Mouse (Mus musculus): ENCODE results near the gene Svop. TPM values are rescaled to one million over a fixed set of nuclear protein-coding genes. Genes with fewer than 3 reads are reported as not detected.

Svop gene
- total and polyA plus RNA-seq, 3 experiments: not detected

DNA sequence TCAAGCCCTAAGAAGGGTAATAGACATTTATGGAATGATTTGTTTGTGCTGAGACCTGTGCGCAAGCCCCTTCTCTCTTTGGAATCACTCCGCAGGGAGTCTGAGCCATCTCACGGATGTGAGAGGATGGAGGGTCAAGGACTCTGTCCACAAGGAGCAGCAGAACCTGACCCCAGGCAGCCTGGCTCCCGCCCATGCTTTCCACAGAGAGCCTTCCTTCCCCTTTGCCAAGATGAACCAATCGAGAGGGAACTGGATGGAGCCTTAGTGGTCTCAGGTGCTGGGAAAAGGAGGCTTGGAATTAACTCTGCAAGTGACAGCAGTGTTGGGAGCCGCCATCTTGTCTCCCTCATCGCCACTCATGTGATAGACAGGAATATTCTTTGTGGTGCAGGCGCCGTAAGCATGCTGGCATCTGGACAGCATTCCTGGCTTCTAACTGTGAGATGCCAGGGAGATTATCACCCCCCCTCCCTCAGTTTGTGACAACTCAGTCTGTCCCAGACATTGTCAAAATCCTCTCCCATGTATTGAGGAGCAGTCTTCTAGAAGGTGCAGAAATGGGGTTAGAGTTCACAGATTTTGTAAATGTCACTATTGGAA lies 34.1 kb downstream of the Svop start:
- Histone ChIP-seq H3K4me1 (ENCODE audit: control insufficient read depth in 1 of 2, insufficient read depth in 2 of 2, low read length in 2 of 2) (no peaks in the 10 kb centered on the region), H3K36me3 (ENCODE audit: control insufficient read depth in 1 of 2, insufficient read depth in 2 of 2, low read length in 2 of 2) (peaks cover 0 to 1% of the 10 kb centered on the region in 2 experiments; a peak in 1 of 4 replicates), H3K4me3 (ENCODE audit: control insufficient read depth in 1 of 2, insufficient read depth in 1 of 2, low read depth in 2 of 2, low read length in 2 of 2) (no peak overlapping the region), H3K27ac (ENCODE audit: control insufficient read depth, low read depth, low read length) (no peak overlapping the region), H3K9ac (ENCODE audit: control insufficient read depth, low read depth, low read length, poor library complexity, severe bottlenecking) (no peak overlapping the region), H3K9me3 (replicated peaks; ENCODE audit: insufficient read depth, low read length) (no peaks in the 10 kb centered on the region), H3K27me3 (ENCODE audit: control insufficient read depth in 1 of 2, insufficient read depth in 2 of 2, low read length in 2 of 2) (no peaks in the 10 kb centered on the region), H3K79me2 (ENCODE audit: control insufficient read depth, insufficient read depth, low read length, poor library complexity) (no peaks in the 10 kb centered on the region)
- DNase-seq (ENCODE audit: low read depth, low spot score): no peak
- TF ChIP-seq CTCF (IDR thresholded peaks at IDR 0.05 in 2 of 3, conservative IDR thresholded peaks at IDR 0.05 in 1 of 3; ENCODE audit: control insufficient read depth in 1 of 3, insufficient read depth in 1 of 3, low read depth in 2 of 3, low read length in 3 of 3, poor library complexity in 1 of 3, severe bottlenecking in 1 of 3) (no peak), RAD21 (IDR thresholded peaks at IDR 0.05; ENCODE audit: low read depth, low read length) (no peak), ZMIZ1 (IDR thresholded peaks at IDR 0.05; ENCODE audit: low read depth, low read length) (no peak), ZNF384 (IDR thresholded peaks at IDR 0.05; ENCODE audit: low read depth, low read length) (no peak), USF1 (IDR thresholded peaks at IDR 0.05; ENCODE audit: low read depth, low read length) (no peak), TAL1 (IDR thresholded peaks at IDR 0.05; ENCODE audit: low read length) (no peak), MYC (IDR thresholded peaks at IDR 0.05; ENCODE audit: low read depth, low read length) (no peak), RCOR1 (IDR thresholded peaks at IDR 0.05; ENCODE audit: low read depth, low read length) (no peak), MAFK (IDR thresholded peaks at IDR 0.05; ENCODE audit: borderline replicate concordance, low read depth, low read length) (no peak), TBP (IDR thresholded peaks at IDR 0.05; ENCODE audit: low read depth, low read length) (no peak), ZKSCAN1 (IDR thresholded peaks at IDR 0.05; ENCODE audit: low read depth, low read length) (no peak), HCFC1 (IDR thresholded peaks at IDR 0.05; ENCODE audit: low read depth, low read length) (no peak), CHD2 (IDR thresholded peaks at IDR 0.05; ENCODE audit: low read length) (no peak), ETS1 (IDR thresholded peaks at IDR 0.05; ENCODE audit: low read depth, low read length) (no peak), POLR2AphosphoS5 (IDR thresholded peaks at IDR 0.05; ENCODE audit: borderline replicate concordance, low read depth, low read length) (no peak), POLR2AphosphoS2 (IDR thresholded peaks at IDR 0.05; ENCODE audit: low read length) (no peak), MEF2A (IDR thresholded peaks at IDR 0.05; ENCODE audit: extremely low read depth, insufficient replicate concordance, low read depth, low read length, poor library complexity, severe bottlenecking) (no peak), BHLHE40 (IDR thresholded peaks at IDR 0.05; ENCODE audit: borderline replicate concordance, low read depth, low read length) (no peak), CHD1 (IDR thresholded peaks at IDR 0.05; ENCODE audit: low read depth, low read length) (no peak), GATA1 (IDR thresholded peaks at IDR 0.05; ENCODE audit: low read depth, low read length) (no peak)

DNA sequence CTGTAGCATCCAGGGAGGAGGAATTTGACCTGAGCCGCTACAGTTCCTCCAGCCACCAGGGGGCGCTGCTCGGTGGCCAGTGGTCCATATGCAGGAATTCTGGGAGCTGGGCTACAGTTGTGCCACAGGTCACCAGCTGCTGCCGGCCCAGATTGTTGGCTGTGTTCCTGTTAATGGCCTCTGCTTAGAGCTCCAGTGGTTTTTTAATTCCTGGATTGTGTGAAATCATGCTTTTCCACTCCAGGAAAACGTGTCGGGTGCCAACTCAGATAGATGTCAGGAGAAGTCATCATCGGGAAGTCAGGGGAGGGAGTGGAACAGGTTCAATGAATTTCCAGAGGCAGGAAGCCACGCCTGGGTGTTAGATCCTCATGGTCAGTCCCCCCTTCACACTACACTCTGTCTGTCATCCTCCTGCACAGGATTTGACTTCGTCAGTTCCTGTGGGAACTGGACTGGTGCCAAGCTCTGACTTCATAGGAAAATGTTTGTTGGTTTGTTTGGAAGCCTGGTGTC lies 39.1 kb downstream of the Svop start:
- Histone ChIP-seq H3K9ac (ENCODE audit: control insufficient read depth, low read depth, low read length, poor library complexity, severe bottlenecking) (no peak overlapping the region), H3K4me3 (ENCODE audit: control insufficient read depth in 1 of 2, insufficient read depth in 1 of 2, low read depth in 2 of 2, low read length in 2 of 2) (no peak overlapping the region), H3K36me3 (ENCODE audit: control insufficient read depth in 1 of 2, insufficient read depth in 2 of 2, low read length in 2 of 2) (peaks cover 0 to 2% of the 10 kb centered on the region in 2 experiments; a peak in 1 of 4 replicates), H3K9me3 (replicated peaks; ENCODE audit: insufficient read depth, low read length) (no peaks in the 10 kb centered on the region), H3K27me3 (ENCODE audit: control insufficient read depth in 1 of 2, insufficient read depth in 2 of 2, low read length in 2 of 2) (no peaks in the 10 kb centered on the region), H3K79me2 (ENCODE audit: control insufficient read depth, insufficient read depth, low read length, poor library complexity) (no peaks in the 10 kb centered on the region), H3K4me1 (ENCODE audit: control insufficient read depth in 1 of 2, insufficient read depth in 2 of 2, low read length in 2 of 2) (no peaks in the 10 kb centered on the region), H3K27ac (ENCODE audit: control insufficient read depth, low read depth, low read length) (no peak overlapping the region)
- TF ChIP-seq CTCF (IDR thresholded peaks at IDR 0.05 in 2 of 3, conservative IDR thresholded peaks at IDR 0.05 in 1 of 3; ENCODE audit: control insufficient read depth in 1 of 3, insufficient read depth in 1 of 3, low read depth in 2 of 3, low read length in 3 of 3, poor library complexity in 1 of 3, severe bottlenecking in 1 of 3) (peak; percentile 85 to 95 (median 86)), POLR2A (IDR thresholded peaks at IDR 0.05; ENCODE audit: control insufficient read depth in 1 of 2, insufficient read depth in 1 of 2, low read depth in 1 of 2, low read length in 2 of 2, poor library complexity in 1 of 2) (no peak), UBTF (IDR thresholded peaks at IDR 0.05; ENCODE audit: borderline replicate concordance, insufficient read depth, low read depth, low read length) (no peak), MXI1 (IDR thresholded peaks at IDR 0.05; ENCODE audit: low read depth, low read length) (no peak), KAT2A (conservative IDR thresholded peaks at IDR 0.05; ENCODE audit: low read depth, low read length) (no peak), GABPA (IDR thresholded peaks at IDR 0.05; ENCODE audit: low read depth, low read length) (no peak), RAD21 (IDR thresholded peaks at IDR 0.05; ENCODE audit: low read depth, low read length) (peak; percentile 26), CHD2 (IDR thresholded peaks at IDR 0.05; ENCODE audit: low read length) (no peak), MYC (IDR thresholded peaks at IDR 0.05; ENCODE audit: low read depth, low read length) (no peak), E2F4 (IDR thresholded peaks at IDR 0.05; ENCODE audit: borderline replicate concordance, low read depth, low read length) (no peak), SMC3 (IDR thresholded peaks at IDR 0.05; ENCODE audit: low read depth, low read length) (peak; percentile 51), EP300 (IDR thresholded peaks at IDR 0.05; ENCODE audit: low read depth in 1 of 2, low read length in 2 of 2) (no peak), NELFE (IDR thresholded peaks at IDR 0.05; ENCODE audit: low read depth, low read length) (0 out of 2 replicates have a peak, but pooled peaks have one; percentile 16), HCFC1 (IDR thresholded peaks at IDR 0.05; ENCODE audit: low read depth, low read length) (peak; percentile 29; the same call in 1 of the 2 replicates), ZC3H11A (IDR thresholded peaks at IDR 0.05; ENCODE audit: low read depth, low read length) (peak; percentile 15; the same call in 1 of the 2 replicates)
- DNase-seq (ENCODE audit: low read depth, low spot score): peak; percentile 61
